Mouse (Mus musculus) limb, embryonic 14.5 days (tissue): ENCODE data around the gene Trim17. TPM values are rescaled to one million over a fixed set of nuclear protein-coding genes. Genes with fewer than 3 reads are reported as not detected.

Source experiments
- ATAC-seq: fragments of 200-750 bp; cut with Nextera tagmentation; 2 replicates; pipeline ENCODE4 v1.8.0; 2017; ENCODE audit warnings: low read depth, moderate number of reproducible peaks, moderate TSS enrichment; ENCODE audit not compliant: low FRiP score
- DNase-seq: peaks from one replicate; pipeline ENCODE4 v3.0.0-alpha.2; 2015; ENCODE audit warnings: low spot score
- H3K27ac ChIP-seq: fragments of 300-500 bp; sonication (generic); replicated peaks from 2 replicates; pipeline ENCODE4 v1.5.1; 2014; ENCODE audit warnings: low read depth, mild to moderate bottlenecking, low read length, moderate library complexity, mixed read lengths
- H3K27me3 ChIP-seq: fragments of 300-500 bp; sonication (generic); 2 replicates; pipeline ENCODE4 v1.6.1; 2014; ENCODE audit warnings: low read length, mixed read lengths; ENCODE audit not compliant: control insufficient read depth, insufficient read depth
- H3K36me3 ChIP-seq: fragments of 300-500 bp; sonication (generic); 2 replicates; pipeline ENCODE4 v1.6.1; 2014; ENCODE audit warnings: mild to moderate bottlenecking, low read length, moderate library complexity, mixed read lengths; ENCODE audit not compliant: control insufficient read depth, insufficient read depth
- H3K4me1 ChIP-seq: fragments of 300-500 bp; sonication (generic); 2 replicates; pipeline ENCODE4 v1.6.1; 2014; ENCODE audit warnings: antibody characterized with exemption, low read length, mixed read lengths; ENCODE audit not compliant: control insufficient read depth, insufficient read depth
- H3K4me2 ChIP-seq: fragments of 300-500 bp; sonication (generic); replicated peaks from 2 replicates; pipeline ENCODE4 v1.6.1; 2014; ENCODE audit warnings: low read depth, mild to moderate bottlenecking, low read length, moderate library complexity; ENCODE audit not compliant: severe bottlenecking
- H3K4me3 ChIP-seq: fragments of 300-500 bp; sonication (generic); replicated peaks from 2 replicates; pipeline ENCODE4 v1.5.1; 2014; ENCODE audit warnings: low read length
- H3K9ac ChIP-seq: fragments of 300-500 bp; sonication (generic); 2 replicates; pipeline ENCODE4 v1.6.1; 2014; ENCODE audit warnings: mild to moderate bottlenecking, low read depth, low read length, moderate library complexity; ENCODE audit not compliant: severe bottlenecking
- H3K9me3 ChIP-seq: fragments of 300-500 bp; sonication (generic); 2 replicates; pipeline ENCODE4 v1.6.1; 2016; ENCODE audit warnings: low read length; ENCODE audit not compliant: control insufficient read depth
- POLR2A ChIP-seq: fragments of 200-500 bp; IDR thresholded peaks from 2 replicates; pipeline ENCODE4 v1.8.0; 2012; ENCODE audit warnings: inconsistent platforms, mild to moderate bottlenecking, moderate library complexity, borderline replicate concordance; ENCODE audit not compliant: insufficient read depth, insufficient read length; ENCODE audit errors: extremely low read depth
- WGBS: fragments of 180-500 bp; shearing (Covaris S2); extraction: QIAGEN DNeasy Blood & Tissue Kit; methylation state at CpG from one replicate; pipeline ENCODE4 v1.1.7; 2014; 5-methylcytosine and 5-hydroxymethylcytosine counted together
- polyA plus RNA-seq, 2 experiments: library from polyadenylated mRNA; depleted of rRNA in 1 of 2; stranded (reverse) in 1 of 2; unstranded in 1 of 2; fragments of >200 nt; fragmentation: Nextera tagmentation in 1 of 2; extraction: Ambion mirVana in 1 of 2; gene quantifications; 2 replicates each; pipeline versions ENCODE4 v1.2.1 to v1.2.3; 2012 to 2014

Gene Trim17
- polyA plus RNA-seq, 2 experiments: 0.87 to 1.2 TPM

DNA sequence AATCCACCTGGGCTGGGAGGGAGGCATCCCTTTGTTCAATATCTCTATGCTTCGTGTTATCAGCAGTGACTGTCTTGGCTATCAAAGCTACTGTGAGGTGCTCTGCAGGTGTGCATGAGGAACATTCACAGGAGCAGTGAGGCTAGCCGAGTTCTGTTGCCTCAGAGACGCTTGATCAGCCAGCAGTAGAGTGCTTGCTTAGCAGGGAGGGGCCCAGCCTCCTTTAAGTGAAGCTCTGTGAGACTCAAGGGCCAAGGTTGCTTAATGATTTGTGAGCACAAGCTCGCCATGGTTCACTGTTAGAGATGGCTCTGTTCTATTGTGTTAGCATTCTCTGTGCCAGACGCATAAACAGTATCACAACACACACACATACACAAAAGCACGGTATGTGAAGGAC, 15.2 kb downstream of the Trim17 start:
- 75% methylated on average over 6 of the region's 6 CpGs for WGBS
- Histone ChIP-seq H3K4me2 (no peak overlapping the region), H3K9me3 (no peaks in the 10 kb centered on the region), H3K4me3 (no peak overlapping the region), H3K27me3 (no peaks in the 10 kb centered on the region), H3K9ac (no peak overlapping the region), H3K27ac (no peak overlapping the region), H3K4me1 (no peaks in the 10 kb centered on the region), H3K36me3 (peaks cover 16% of the 10 kb centered on the region)
- no peak for TF ChIP-seq POLR2A
- DNase-seq (no peak), ATAC-seq (no peak)

DNA sequence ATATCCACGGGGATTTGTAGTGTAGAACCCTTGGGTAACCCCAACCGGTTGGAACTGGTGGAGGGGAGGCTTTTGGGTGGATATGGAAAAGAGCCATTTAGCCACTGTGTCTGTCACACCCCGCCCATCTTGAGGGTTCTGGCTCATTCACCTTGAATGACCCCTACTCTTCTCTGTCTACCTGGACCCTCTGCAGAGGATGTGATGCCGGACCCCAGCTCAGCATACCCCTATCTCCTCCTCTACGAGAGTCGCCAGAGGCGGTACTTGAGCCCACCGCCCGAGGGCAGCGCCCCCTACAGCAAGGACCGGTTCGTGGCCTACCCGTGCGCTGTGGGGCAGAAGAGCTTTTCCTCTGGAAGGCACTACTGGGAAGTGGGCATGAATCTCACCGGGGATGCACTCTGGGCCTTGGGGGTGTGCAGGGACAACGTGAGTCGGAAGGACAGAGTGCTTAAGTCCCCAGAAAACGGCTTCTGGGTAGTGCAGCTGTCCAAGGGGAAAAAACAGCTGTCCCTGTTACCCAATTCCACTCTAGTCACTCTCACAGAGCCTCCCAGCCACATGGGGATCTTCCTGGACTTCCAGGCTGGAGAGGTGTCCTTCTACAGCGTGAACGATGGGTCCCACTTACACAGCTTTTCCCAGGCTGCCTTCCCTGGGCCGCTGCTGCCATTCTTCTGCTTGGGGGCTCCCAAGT, 16.5 kb downstream of the Trim17 start:
- Histone ChIP-seq H3K9ac (no peak overlapping the region), H3K4me1 (no peaks in the 10 kb centered on the region), H3K9me3 (no peaks in the 10 kb centered on the region), H3K4me2 (no peak overlapping the region), H3K36me3 (peaks cover 16% of the 10 kb centered on the region), H3K27me3 (no peaks in the 10 kb centered on the region), H3K27ac (no peak overlapping the region), H3K4me3 (no peak overlapping the region)
- 92% methylated on average over 21 of the region's 21 CpGs for WGBS
- no peak for ATAC-seq
- TF ChIP-seq POLR2A: no peak
- no peak for DNase-seq

DNA sequence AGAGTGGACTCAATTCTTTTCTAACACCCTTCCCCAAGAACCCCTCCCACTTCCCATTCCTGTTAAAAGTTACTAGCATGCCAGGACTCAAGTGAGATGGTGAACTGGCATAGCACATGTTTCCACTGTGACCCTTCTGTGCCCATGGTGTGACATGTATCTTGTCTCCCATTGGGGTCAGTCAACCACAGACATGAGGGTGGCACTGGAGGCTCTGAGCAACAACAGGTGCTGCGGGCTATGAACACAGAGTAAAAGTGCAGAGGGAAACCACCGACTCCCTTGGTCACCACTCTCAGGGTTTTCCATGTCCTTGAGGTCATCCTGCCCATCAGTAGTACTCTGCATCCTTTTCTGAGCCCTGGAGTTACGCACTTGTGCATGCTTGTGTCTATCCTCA, 17.3 kb downstream of the Trim17 start:
- H3K36me3 ChIP-seq: peaks cover 16% of the 10 kb centered on the region
- TF ChIP-seq POLR2A: no peak
- WGBS: 96% methylated on average over 3 of the region's 3 CpGs
- no peaks in the 10 kb centered on the region for H3K27me3 ChIP-seq
- DNase-seq (no peak), ATAC-seq (no peak)
- H3K9ac ChIP-seq: no peak overlapping the region
- no peaks in the 10 kb centered on the region for H3K9me3 ChIP-seq
- no peak overlapping the region for H3K4me2 ChIP-seq
- no peak overlapping the region for H3K4me3 ChIP-seq
- no peak overlapping the region for H3K27ac ChIP-seq
- H3K4me1 ChIP-seq: no peaks in the 10 kb centered on the region

DNA sequence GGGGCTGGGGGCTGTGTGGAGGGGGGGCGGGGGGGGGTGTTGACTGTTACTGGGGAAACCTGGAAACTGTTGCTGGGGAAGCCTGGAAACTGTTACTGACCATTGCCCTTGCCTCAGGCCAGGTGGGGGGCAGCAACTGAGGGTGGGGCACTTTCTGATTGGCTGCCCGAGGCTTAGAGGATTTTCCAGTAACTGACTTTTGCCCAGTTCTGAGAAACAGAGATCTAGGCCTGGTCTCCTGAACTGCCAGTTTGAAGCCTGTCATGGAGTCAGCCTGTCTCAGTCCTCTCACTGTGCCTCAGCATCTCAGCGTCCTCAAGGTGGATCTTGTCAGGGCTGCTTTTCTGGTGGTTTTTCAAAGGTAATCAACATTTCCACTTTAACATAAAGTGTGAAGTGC, 19.9 kb downstream of the Trim17 start:
- no peak overlapping the region for H3K27ac ChIP-seq
- whole genome bisulfite sequencing: 88% methylated on average over 3 of the region's 3 CpGs

DNA sequence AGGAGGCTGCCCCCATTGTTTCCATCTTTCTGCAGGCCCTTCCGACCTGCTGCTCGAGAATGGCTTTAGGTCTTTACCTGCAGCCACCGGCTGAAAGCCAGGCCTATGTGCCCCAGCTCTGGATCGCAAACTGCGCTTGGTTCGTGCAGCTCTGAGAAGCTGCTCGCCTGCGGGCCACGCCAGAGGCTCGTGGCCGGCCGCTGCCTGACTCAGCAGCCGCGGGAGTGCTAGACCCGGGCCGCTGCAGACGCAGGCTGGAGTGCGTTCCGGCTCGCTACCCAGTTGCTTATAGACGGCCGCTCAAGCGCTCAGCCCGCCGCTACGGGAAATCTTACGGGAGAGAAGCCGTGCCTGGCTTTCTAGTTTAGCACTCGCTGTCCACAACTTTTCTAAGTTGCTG, 22.7 kb downstream of the Trim17 start:
- peaks cover 12% of the 10 kb centered on the region; the same call in 1 of the 2 replicates for H3K36me3 ChIP-seq
- ATAC-seq (no peak), DNase-seq (no peak)
- H3K27me3 ChIP-seq: no peaks in the 10 kb centered on the region
- under 1% methylated on average over 29 of the region's 29 CpGs for WGBS
- peak overlapping the region; percentile 99 for H3K4me3 ChIP-seq
- no peak for TF ChIP-seq POLR2A
- H3K4me2 ChIP-seq: peak overlapping the region; percentile 95
- no peaks in the 10 kb centered on the region for H3K9me3 ChIP-seq
- H3K9ac ChIP-seq: peak overlapping the region; percentile 89
- H3K4me1 ChIP-seq: peaks cover 15% of the 10 kb centered on the region
- peak overlapping the region; percentile 77 for H3K27ac ChIP-seq

More for the DNA sequence above, 19.9 kb downstream of the Trim17 start:
- H3K27me3 ChIP-seq: no peaks in the 10 kb centered on the region
- TF ChIP-seq POLR2A: no peak
- peaks cover 7% of the 10 kb centered on the region for H3K4me1 ChIP-seq
- no peaks in the 10 kb centered on the region for H3K9me3 ChIP-seq
- DNase-seq (no peak), ATAC-seq (no peak)
- H3K9ac ChIP-seq: no peak overlapping the region
- peaks cover 16% of the 10 kb centered on the region for H3K36me3 ChIP-seq
- no peak overlapping the region for H3K4me2 ChIP-seq
- no peak overlapping the region for H3K4me3 ChIP-seq
